Mouse (Mus musculus): ENCODE measurements at regions not wholly inside any gene's neighbourhood (a gene's known extent, or its start where the extent isn't known, plus 50 kb on each side); places are given as distances from the start of the nearest gene placed in this dataset.

GRCm38 (mm10) chr13:116410682-116411081 is 101.2 kb upstream of the Isl1 start:
- no peak for DNase-seq

Measured in cerebellum, adult 11-12 months (tissue).